Mouse (Mus musculus) embryonic facial prominence, embryonic 13.5 days (tissue): ENCODE results near the gene Sppl3. TPM values are rescaled to one million over a fixed set of nuclear protein-coding genes. Genes with fewer than 3 reads are reported as not detected.

ENCODE experiments used
- ATAC-seq: fragments of 200-750 bp; cut with Nextera tagmentation; 2 replicates; pipeline ENCODE4 v1.8.0; 2017; ENCODE audit warnings: low read depth; ENCODE audit not compliant: insufficient number of reproducible peaks, insufficient read depth, low FRiP score, low TSS enrichment
- H3K27ac ChIP-seq: fragments of 300-500 bp; sonication (generic); 2 replicates; pipeline ENCODE4 v1.5.1; 2015; ENCODE audit warnings: moderate library complexity, mild to moderate bottlenecking, inconsistent platforms
- H3K27me3 ChIP-seq: fragments of 300-500 bp; sonication (generic); 2 replicates; pipeline ENCODE4 v1.6.1; 2015; ENCODE audit warnings: mild to moderate bottlenecking, inconsistent platforms
- H3K36me3 ChIP-seq: fragments of 300-500 bp; sonication (generic); 2 replicates; pipeline ENCODE4 v1.6.1; 2015; ENCODE audit warnings: mild to moderate bottlenecking, inconsistent platforms
- H3K4me1 ChIP-seq: fragments of 300-500 bp; sonication (generic); 2 replicates; pipeline ENCODE4 v1.6.1; 2015; ENCODE audit warnings: inconsistent platforms
- H3K4me2 ChIP-seq: fragments of 300-500 bp; sonication (generic); 2 replicates; pipeline ENCODE4 v1.6.1; 2015; ENCODE audit warnings: moderate library complexity, mild to moderate bottlenecking, inconsistent platforms
- H3K4me3 ChIP-seq: fragments of 300-500 bp; sonication (generic); 2 replicates; pipeline ENCODE4 v1.5.1; 2015; ENCODE audit warnings: mild to moderate bottlenecking, inconsistent platforms
- H3K9ac ChIP-seq: fragments of 300-500 bp; sonication (generic); 2 replicates; pipeline ENCODE4 v1.6.1; 2015; ENCODE audit warnings: mild to moderate bottlenecking, inconsistent platforms
- H3K9me3 ChIP-seq: fragments of 300-500 bp; sonication (generic); 2 replicates; pipeline ENCODE4 v1.6.1; 2016; ENCODE audit warnings: inconsistent platforms
- WGBS: fragments of 180-500 bp; shearing (Covaris S2); methylation state at CpG from one replicate; pipeline ENCODE4 v1.1.7; 2015; ENCODE audit warnings: mixed read lengths; 5-methylcytosine and 5-hydroxymethylcytosine counted together
- polyA plus RNA-seq: library from polyadenylated mRNA; unstranded; fragments of >200 nt; fragmentation: Nextera tagmentation; extraction: Ambion mirVana; gene quantifications from 2 replicates; pipeline ENCODE4 v1.2.1, GENCODE M21; 2015

The Sppl3 gene
- polyA plus RNA-seq, 1 experiment from 2014 or later: 18.2 TPM

- 85% methylated on average over 2 of the region's 2 CpGs for WGBS
- no peaks in the 10 kb centered on the region for H3K27me3 ChIP-seq
- no peak for ATAC-seq
Measured at GRCm38 (mm10) chr5:115045146-115045677, 34.3 kb downstream of the Sppl3 start.

GRCm38 (mm10) chr5:115049692-115050091 lies 38.8 kb downstream of the Sppl3 start:
- Histone ChIP-seq H3K4me1 (peaks cover 37% of the 10 kb centered on the region), H3K27ac (no peak overlapping the region), H3K27me3 (no peaks in the 10 kb centered on the region), H3K4me3 (no peak overlapping the region), H3K9ac (no peak overlapping the region), H3K36me3 (peaks cover 7% of the 10 kb centered on the region; the same call in 1 of the 2 replicates), H3K4me2 (no peak overlapping the region), H3K9me3 (no peaks in the 10 kb centered on the region)
- 88% methylated on average over 6 of the region's 6 CpGs for WGBS
- no peak for ATAC-seq

More at GRCm38 (mm10) chr5:115045146-115045677, 34.3 kb downstream of the Sppl3 start:
- Histone ChIP-seq H3K4me1 (peaks cover 9% of the 10 kb centered on the region), H3K4me2 (no peak overlapping the region), H3K9me3 (no peaks in the 10 kb centered on the region), H3K4me3 (no peak overlapping the region), H3K27ac (no peak overlapping the region), H3K9ac (no peak overlapping the region), H3K36me3 (peaks cover 7% of the 10 kb centered on the region; the same call in 1 of the 2 replicates)

- no peak for ATAC-seq
- 83% methylated on average over 6 of the region's 6 CpGs for WGBS
Measured at GRCm38 (mm10) chr5:115050776-115051175, 39.8 kb downstream of the Sppl3 start.

GRCm38 (mm10) chr5:115052546-115052945 lies 41.6 kb downstream of the Sppl3 start:
- Histone ChIP-seq H3K27ac (no peak overlapping the region), H3K9ac (0 out of 2 replicates have a peak overlapping the region, but pooled peaks have one; percentile 1), H3K4me2 (peak overlapping the region; percentile 21), H3K27me3 (no peaks in the 10 kb centered on the region), H3K4me1 (peaks cover 33% of the 10 kb centered on the region), H3K9me3 (no peaks in the 10 kb centered on the region), H3K4me3 (no peak overlapping the region), H3K36me3 (no peaks in the 10 kb centered on the region)
- 43% methylated on average over 8 of the region's 8 CpGs for WGBS
- ATAC-seq: peak; percentile 64; the same call in 1 of the 2 replicates

More at GRCm38 (mm10) chr5:115050776-115051175, 39.8 kb downstream of the Sppl3 start:
- Histone ChIP-seq H3K4me1 (peaks cover 33% of the 10 kb centered on the region), H3K9me3 (no peaks in the 10 kb centered on the region), H3K9ac (no peak overlapping the region), H3K4me3 (no peak overlapping the region), H3K4me2 (no peak overlapping the region), H3K27me3 (no peaks in the 10 kb centered on the region), H3K27ac (no peak overlapping the region), H3K36me3 (no peaks in the 10 kb centered on the region)

- no peak for ATAC-seq
- Histone ChIP-seq H3K27me3 (no peaks in the 10 kb centered on the region), H3K27ac (no peak overlapping the region), H3K9ac (no peak overlapping the region), H3K4me3 (no peak overlapping the region), H3K36me3 (no peaks in the 10 kb centered on the region), H3K4me2 (no peak overlapping the region), H3K4me1 (peaks cover 38% of the 10 kb centered on the region), H3K9me3 (no peaks in the 10 kb centered on the region)
- WGBS: 92% methylated on average over 22 of the region's 22 CpGs
Measured at GRCm38 (mm10) chr5:115053791-115054396, 43.0 kb downstream of the Sppl3 start.

- ATAC-seq: no peak
- Histone ChIP-seq H3K4me1 (peaks cover 36% of the 10 kb centered on the region), H3K9me3 (no peaks in the 10 kb centered on the region)
Measured at GRCm38 (mm10) chr5:115055418-115055817, 44.5 kb downstream of the Sppl3 start.

GRCm38 (mm10) chr5:115057153-115057552 lies 46.2 kb downstream of the Sppl3 start:
- Histone ChIP-seq H3K4me3 (no peak overlapping the region), H3K36me3 (peaks cover 8% of the 10 kb centered on the region; the same call in 1 of the 2 replicates), H3K27me3 (no peaks in the 10 kb centered on the region), H3K9ac (no peak overlapping the region), H3K9me3 (no peaks in the 10 kb centered on the region), H3K27ac (no peak overlapping the region), H3K4me2 (no peak overlapping the region), H3K4me1 (peaks cover 24% of the 10 kb centered on the region)
- WGBS: 95% methylated on average over 4 of the region's 4 CpGs
- no peak for ATAC-seq

More at GRCm38 (mm10) chr5:115055418-115055817, 44.5 kb downstream of the Sppl3 start:
- WGBS: 83% methylated on average over 6 of the region's 6 CpGs
- Histone ChIP-seq H3K27ac (no peak overlapping the region), H3K4me2 (no peak overlapping the region), H3K9ac (no peak overlapping the region), H3K36me3 (no peaks in the 10 kb centered on the region), H3K4me3 (no peak overlapping the region), H3K27me3 (no peaks in the 10 kb centered on the region)

GRCm38 (mm10) chr5:115058584-115059297 lies 47.8 kb downstream of the Sppl3 start:
- no peak for ATAC-seq
- no peak overlapping the region for H3K27ac ChIP-seq
- H3K9ac ChIP-seq: no peak overlapping the region
- H3K36me3 ChIP-seq: peaks cover 16% of the 10 kb centered on the region
- H3K4me3 ChIP-seq: no peak overlapping the region
- no peak overlapping the region for H3K4me2 ChIP-seq
- 83% methylated on average over 7 of the region's 7 CpGs for WGBS
- peaks cover 13% of the 10 kb centered on the region for H3K4me1 ChIP-seq
- no peaks in the 10 kb centered on the region for H3K27me3 ChIP-seq
- no peaks in the 10 kb centered on the region for H3K9me3 ChIP-seq

GRCm38 (mm10) chr5:115060067-115060695 lies 49.2 kb downstream of the Sppl3 start:
- H3K27me3 ChIP-seq: no peaks in the 10 kb centered on the region
- H3K4me2 ChIP-seq: no peak overlapping the region
- H3K9me3 ChIP-seq: no peaks in the 10 kb centered on the region
- ATAC-seq: no peak
- 89% methylated on average over 8 of the region's 8 CpGs for WGBS
- H3K4me1 ChIP-seq: 0 out of 2 replicates have a peak, but pooled peaks cover 9% of the 10 kb centered on the region
- peaks cover 16% of the 10 kb centered on the region for H3K36me3 ChIP-seq
- H3K27ac ChIP-seq: no peak overlapping the region
- no peak overlapping the region for H3K9ac ChIP-seq
- H3K4me3 ChIP-seq: no peak overlapping the region

GRCm38 (mm10) chr5:115060977-115061376 lies 50.0 kb downstream of the Sppl3 start:
- ATAC-seq: no peak
- Histone ChIP-seq H3K27me3 (no peaks in the 10 kb centered on the region), H3K27ac (no peak overlapping the region), H3K4me2 (no peak overlapping the region), H3K4me1 (0 out of 2 replicates have a peak, but pooled peaks cover 6% of the 10 kb centered on the region), H3K9ac (no peak overlapping the region), H3K9me3 (no peaks in the 10 kb centered on the region), H3K36me3 (peaks cover 16% of the 10 kb centered on the region), H3K4me3 (no peak overlapping the region)
- 91% methylated on average over 3 of the region's 3 CpGs for WGBS

- Histone ChIP-seq H3K4me3 (no peak overlapping the region), H3K4me1 (0 out of 2 replicates have a peak, but pooled peaks cover 6% of the 10 kb centered on the region), H3K27ac (no peak overlapping the region), H3K36me3 (peaks cover 16% of the 10 kb centered on the region), H3K4me2 (no peak overlapping the region), H3K9me3 (no peaks in the 10 kb centered on the region), H3K9ac (no peak overlapping the region), H3K27me3 (no peaks in the 10 kb centered on the region)
- no peak for ATAC-seq
- 87% methylated on average over 1 of the region's 1 CpGs for WGBS
Measured at GRCm38 (mm10) chr5:115062566-115062965, 51.6 kb downstream of the Sppl3 start.
